Mouse (Mus musculus): ENCODE data around the gene Hspa12a.

Gene Hspa12a

DNA sequence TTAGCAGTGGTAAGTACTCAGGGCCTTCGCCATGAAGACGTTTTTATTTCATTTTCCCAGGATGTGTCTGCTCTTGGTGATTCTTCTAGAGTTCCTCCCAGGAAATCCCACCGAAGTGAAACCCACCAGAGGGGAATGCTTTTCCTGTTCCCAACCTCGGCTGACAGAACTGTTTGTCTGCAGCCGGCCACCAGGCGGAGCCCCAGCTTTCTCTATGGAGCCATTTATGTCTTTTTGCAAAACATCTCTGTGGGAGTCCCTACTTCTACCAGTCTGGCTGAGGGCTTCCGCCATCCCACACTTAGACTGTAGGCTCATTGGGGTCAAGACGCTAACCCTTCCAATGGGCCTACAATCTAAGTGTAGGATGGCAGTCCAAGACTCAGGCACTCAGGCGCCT, 32.1 kb downstream of the Hspa12a start:
- peak; percentile 46 for DNase-seq (ENCODE audit: extremely low read depth, insufficient read length, low spot score)

DNA sequence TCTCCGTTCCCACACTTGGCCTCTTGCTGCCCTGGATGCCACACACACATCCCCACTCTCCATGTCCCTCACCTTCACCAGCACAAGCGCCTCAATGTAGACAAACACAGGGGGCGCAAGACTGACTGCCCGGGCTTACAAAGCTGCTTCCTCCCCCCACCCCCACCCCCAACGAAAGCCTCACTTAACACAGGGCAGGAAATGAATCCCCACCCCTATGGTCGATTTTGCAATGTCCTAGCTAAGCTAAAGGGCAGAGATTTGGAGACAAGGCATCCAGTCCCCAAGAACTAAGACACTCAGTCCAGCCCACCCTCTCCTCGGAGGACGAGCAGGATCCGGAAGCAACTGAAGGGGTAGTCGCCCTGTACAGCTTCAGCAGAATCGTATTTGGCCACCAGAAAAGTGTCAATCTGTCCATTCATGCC, 32.5 kb downstream of the Hspa12a start:
- peak; percentile 44 for DNase-seq (ENCODE audit: extremely low read depth, insufficient read length, low spot score)

DNA sequence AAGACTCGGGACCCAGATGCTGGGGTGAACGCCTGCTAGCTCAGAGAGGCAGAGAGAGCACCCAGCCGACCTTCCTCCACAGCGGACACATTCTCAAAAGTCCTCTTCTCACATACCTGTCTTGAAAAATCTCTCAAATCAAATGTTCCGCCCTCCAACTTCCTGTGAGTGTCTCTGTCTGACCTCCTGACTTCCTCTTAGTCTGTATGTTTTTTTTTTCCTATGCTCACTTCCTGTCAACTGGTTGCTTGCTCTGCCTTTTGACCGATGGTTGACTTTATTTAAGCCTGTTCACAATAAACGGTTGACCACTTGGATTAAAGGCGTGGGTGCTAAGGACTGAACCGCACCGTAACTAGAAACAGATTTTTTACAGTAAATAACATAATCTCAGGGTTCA, 35.4 kb downstream of the Hspa12a start:
- no peak for DNase-seq (ENCODE audit: extremely low read depth, insufficient read length, low spot score)

DNA sequence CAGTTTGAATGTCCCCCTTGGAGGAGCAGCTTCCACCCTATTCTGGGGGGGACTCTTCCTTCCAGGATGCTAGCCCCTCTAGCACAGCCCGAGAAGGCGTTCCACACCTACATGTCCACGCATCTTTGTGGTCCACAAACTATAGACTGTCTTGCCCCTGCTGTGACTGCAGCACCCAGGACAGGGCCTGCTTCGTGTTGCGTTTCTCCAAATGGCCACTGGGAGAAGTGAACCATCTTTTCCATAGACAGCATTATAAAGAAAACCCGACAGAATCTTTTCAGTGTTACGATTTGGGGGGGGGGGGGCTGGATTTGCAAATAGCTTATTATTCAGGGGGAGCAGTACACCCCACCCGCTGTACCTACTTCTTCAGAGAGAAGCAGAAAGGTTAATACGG, 36.8 kb downstream of the Hspa12a start:
- DNase-seq (ENCODE audit: extremely low read depth, insufficient read length, low spot score), result no peak

DNA sequence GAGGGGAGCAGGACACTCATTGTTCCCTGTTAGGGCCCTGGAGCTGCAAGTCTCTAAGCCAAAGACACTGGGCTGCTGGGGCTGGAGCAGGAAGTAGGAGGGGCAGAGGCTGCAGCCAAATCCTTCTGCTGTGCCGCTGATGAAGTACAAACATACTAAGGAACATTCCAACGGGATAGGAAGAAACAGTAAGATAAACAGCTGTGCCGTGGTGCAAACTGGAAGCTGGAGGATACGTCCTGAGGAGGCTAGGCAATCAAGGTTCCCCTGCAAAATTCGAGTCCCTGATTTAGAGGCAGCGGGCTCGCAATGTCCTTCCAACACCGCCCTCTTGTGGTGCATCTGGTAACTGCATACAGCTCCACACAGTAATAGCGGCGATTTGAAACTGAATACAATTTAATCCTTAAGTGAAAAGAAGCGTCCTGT, 39.5 kb downstream of the Hspa12a start:
- DNase-seq (ENCODE audit: extremely low read depth, insufficient read length, low spot score), result peak; percentile 53

DNA sequence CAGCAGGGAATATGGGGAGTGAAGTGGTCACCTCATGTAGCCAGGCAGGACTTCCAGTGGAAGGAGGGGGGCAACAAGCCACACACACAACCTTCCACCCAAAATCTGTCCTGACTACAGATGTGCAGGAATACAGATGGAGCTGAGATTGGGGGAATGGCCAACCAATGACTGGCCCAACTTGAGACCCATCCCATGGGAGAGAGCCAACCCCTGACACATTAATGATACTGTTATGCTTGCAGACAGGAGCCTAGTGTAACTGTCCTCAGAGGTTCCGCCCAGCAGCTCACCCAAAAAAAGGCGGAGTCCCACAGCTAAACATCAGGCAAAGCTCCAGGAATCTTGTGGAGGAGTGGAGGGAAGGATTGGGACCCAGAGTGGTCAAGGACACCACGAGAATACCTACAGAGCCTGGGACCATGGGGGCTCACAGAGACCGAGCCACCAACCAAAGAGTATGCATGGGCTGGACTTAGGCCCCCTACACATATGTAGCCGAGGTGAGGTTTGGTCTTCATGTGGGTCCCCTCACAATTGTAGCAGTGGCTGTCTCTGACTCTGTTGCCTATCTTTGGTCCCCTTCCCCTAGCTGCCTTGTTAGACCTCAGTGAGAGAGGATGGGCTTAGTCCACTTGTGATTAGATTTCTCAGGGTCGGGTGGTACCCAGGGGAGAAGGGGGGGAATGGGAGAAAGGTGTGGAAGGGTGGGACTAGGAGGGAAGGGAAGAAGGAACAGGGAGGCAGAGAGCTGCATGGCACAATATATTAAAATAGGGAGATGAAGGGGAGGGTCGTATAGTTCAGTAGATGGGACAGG, 40.2 kb downstream of the Hspa12a start:
- no peak for DNase-seq (ENCODE audit: extremely low read depth, insufficient read length, low spot score)

DNA sequence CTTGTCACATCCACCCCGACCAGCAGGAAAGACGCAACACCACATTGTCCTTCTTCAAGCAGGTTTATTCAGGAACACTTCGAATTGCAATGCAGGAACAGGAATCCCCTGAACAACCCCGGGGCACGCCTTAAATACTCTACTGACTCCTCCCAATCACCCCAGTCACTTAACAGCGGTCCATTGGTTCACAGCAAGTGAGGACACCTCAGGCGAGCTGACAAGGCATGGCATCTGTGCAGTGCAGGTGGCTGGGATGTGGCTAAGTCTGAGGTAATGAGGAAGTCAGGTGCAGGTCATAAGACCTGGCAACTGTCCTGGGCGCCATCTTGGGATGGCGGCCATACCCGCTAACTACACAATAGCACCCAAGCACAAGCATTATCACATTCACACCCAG, 43.0 kb downstream of the Hspa12a start:
- peak; percentile 50 for DNase-seq (ENCODE audit: extremely low read depth, insufficient read length, low spot score)

DNA sequence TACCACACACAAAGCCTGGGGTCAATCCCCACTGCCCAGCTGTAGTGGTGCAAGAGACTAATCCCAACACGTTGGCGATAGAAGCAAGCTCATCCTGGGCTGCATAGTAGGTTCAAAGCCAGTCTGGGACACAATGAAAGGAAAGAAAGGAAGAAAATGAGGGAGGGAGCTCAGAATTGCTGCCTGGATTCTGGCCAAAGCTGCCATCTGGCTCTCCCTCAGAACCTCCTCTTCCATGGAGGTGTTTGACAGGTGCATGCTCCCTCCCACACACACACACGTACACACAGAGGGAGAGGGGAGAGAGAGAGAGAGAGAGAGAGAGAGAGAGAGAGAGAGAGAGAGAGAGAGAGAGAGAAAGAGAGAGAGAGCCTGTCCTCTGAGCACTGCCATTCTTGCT, 47.2 kb downstream of the Hspa12a start:
- DNase-seq (ENCODE audit: extremely low read depth, insufficient read length, low spot score), result no peak

DNA sequence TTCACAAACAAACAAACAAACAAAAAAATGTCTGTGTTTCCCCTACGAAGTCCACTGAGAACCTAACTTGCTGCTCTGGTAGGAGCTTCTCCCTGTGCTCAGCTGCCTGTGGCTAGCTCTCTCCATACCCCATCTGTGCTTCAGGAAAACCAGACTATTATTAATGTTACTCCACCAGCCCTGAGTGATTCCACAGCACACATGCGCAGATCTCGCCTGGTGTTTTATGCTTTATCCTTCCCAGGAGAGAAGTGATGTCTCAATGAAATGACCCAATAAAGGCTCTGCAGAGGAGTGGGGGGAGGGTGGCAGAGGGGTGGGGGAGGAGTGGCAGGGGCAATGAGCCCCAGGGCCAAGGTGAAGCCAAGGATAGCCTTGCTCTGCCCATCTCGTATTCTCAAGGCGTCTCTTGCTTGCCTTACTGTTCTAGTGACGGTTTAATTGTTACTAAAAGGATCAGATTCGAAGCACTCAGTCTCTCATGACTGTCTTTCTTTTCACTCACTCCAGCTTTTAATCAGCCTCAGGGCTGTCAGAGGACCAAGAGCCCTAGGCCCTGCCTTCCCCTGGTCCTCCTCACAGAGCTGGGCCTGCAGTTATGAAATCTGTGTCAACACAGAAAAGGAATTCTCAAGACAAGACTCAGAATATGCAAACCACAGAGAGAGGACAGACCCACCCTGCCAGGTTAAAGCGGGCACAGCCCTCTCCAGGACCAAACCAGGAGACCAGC, 54.0 kb downstream of the Hspa12a start:
- no peak for DNase-seq (ENCODE audit: extremely low read depth, insufficient read length, low spot score)

DNA sequence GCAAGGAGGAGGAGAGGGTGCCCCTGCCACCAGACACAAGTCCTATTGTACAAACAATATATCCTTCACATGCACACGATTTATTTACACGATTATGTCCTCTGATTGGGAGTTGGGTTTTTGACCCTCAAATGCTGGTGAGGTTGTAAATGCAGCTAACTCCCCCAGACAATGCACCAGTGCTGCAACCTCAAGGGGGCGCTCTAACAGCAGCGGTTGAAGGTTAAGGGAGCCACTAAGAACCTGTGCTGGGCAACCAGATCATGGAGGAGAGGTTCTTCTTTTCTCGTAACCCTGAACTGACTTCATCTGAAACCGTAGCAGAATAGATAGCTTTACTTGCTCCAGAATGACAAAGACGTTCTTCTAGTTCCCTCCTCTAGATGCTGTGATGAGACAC, 57.0 kb downstream of the Hspa12a start:
- no peak for DNase-seq (ENCODE audit: extremely low read depth, insufficient read length, low spot score)

DNA sequence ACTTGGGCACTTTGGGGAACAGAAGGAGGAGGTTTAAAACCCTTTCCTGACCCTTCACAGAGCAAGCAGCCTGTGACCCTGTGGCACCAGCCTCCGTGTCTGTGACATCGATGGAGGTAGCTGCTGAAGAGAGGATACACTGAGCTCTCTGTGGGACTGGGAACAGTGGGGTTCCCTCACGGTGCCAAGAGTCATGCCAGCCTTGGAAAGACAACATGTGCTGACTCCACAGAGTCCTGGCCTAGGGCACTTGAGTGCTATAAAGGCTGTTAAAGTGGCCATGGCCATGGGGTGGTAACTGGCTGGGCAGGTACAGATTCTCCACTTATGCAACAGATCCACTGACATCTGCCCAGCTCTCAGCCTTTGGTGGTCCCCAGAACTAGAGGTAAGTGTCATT, 60.0 kb downstream of the Hspa12a start:
- no peak for DNase-seq (ENCODE audit: extremely low read depth, insufficient read length, low spot score)

DNA sequence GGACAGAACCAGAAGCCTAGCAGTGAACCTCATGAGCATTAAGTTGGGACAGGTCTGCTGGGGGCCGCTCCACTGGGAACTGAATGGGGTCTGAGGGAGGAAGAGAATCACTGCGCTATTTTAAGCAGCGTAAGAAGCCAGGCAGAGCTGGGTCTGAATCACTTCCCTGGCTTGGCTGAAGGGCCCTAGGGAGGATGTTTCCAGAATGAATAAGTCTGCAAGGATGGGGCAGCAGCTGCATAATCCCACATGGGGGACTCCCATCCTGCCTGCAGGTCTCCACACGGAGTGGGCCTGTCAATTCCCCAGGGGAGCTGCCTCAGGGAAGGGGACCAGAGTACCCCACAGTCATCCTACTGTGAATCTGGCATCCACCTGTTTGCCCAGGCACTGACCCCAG, 61.1 kb downstream of the Hspa12a start:
- DNase-seq (ENCODE audit: extremely low read depth, insufficient read length, low spot score), result no peak

DNA sequence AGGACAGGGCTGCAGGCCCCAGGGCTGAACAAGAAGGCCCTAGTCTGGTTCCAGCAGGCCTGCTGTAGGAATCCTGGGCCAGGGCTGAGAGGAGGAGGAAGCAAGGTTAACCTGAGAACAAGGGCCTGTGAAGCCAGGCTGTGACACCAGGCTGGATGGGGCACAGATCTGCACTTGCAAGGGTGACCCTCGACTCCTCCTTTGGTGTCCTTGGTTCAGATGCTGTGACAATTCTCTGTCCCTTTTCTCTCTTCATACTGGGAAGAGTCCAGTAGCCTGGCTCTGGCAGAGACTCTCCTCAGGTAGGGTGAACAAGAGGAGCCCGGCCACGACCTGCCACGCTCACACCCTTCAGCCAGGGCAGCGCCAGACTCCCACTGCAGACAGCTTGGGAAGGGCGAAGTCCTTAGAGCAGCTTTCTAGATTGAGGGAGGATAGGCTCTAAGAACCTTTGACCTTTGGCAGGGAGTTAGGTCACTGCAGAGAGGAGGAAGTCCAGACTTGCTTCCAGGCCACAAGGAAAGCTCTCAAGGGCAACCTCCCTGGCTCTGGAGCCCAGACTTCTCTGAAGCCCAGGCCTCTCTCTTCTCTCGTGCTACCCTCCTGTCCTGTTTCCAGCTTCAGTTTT, 64.0 kb downstream of the Hspa12a start:
- DNase-seq (ENCODE audit: extremely low read depth, insufficient read length, low spot score), result no peak

DNA sequence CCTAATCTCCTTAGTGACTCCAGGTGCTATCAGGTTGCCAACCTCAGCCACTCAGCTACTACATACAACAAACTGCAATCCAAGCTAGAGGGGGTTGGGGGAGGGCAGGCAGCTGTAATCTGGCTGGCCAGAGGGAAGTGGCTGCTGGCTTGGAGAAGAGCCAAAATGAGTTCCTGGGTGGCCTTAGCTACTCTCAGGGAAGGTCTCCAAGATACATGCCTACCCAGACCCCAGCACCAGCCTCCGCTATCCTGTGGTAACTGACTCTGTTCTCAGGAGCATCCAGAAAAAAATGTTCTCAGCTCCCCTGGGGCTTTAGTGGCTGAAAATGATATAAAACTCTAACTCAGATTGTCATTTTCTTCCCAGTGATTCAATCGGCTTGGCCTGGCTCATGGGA, 64.9 kb downstream of the Hspa12a start:
- DNase-seq (ENCODE audit: extremely low read depth, insufficient read length, low spot score), result no peak

DNA sequence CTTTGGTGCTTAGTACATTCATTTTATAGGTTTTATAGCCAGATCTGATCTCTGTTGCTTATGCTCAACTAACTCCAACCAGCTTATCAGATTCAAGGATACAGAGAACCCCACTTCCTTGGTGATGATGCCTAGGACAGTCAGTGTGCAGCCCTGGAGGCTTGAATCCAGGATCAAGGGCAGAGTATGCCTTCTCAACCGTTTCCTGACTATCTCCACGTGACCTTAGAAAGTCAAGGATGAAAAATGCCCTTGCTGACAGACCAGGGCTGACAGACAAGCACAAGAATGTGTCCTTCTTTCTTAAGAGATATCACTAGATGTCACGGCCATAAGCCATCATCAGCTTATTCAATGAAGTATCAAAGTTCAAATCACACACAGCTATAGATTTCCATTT, 69.9 kb downstream of the Hspa12a start:
- DNase-seq (ENCODE audit: extremely low read depth, insufficient read length, low spot score), result no peak

DNA sequence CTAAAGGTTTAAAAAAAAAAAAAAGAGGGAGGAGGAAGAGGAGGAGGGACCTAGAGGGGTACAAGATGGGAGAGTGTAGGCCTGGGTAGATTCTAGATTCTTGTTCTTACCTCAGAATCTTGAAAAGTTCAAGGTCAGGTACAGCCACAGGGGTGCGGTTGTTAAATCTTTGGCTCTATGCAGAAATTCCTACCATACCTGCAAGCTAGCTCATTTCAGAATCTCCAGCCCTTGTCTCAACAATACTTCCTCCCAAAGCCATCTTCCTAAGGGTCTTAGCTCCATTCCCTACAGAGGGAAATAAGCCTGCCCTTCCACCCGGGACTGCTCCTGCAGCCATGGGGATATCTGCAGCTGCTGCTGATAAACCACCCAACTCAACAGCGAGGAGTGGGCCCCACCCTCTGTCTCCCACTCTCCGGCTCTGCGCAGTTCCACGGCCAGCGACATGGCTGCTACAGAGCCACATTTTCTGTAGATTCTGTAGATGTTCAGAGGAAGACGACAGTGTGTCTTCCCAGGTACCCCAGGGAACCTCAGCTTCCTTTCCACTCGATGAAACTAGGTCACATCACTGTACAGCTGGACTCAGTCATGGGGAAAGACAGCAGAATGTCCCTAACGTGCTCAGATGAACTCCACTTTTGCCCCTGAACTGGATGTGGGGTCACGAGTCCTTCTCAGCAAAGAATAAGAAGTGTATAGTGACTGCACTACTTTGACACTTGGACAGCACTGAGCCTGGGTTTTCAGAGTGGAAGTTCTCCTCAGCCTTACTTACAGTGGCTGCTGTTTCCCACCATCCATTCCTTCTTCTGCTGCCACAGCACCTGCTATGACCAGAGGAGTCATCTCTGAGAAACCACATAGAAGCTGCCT, 70.8 kb downstream of the Hspa12a start:
- no peak for DNase-seq (ENCODE audit: extremely low read depth, insufficient read length, low spot score)

DNA sequence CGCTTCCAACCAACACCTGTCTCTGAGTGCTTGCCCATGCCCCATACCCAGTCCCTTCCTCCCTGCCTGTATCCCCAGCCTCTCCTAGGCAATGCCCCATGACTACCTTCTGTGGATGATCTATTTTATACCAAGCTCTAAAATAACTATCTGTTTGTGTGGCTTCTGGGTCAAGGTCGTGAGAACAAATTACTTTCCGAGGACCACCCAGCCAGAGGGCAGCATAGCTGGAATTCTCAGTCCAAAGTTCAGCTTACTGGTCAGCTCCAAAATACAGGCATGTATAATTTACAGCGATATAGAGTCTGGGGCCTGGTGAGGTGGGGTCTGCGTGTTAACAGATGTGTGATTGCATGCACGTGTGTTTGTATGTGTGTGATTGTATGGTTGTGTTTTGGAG, 71.6 kb downstream of the Hspa12a start:
- no peak for DNase-seq (ENCODE audit: extremely low read depth, insufficient read length, low spot score)

DNA sequence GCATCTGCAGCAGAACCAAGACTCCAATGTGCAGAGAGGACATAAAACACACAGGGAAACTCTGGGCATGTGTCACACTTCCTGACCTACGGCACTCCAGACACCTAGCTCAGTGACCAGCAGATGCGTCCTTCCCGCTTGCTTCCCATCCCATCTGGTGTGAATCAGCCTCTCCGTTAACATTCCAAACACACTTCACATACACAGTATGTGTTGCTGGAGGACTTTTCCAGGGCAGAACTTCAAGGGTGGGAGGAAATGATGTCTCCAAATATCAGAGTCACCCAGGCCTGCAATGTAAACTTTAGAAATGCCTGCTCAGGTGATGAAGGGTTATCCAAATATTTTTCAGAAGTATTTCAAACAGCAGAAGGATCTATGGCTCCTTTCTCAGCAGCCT, 76.8 kb downstream of the Hspa12a start:
- DNase-seq (ENCODE audit: extremely low read depth, insufficient read length, low spot score), result no peak

DNA sequence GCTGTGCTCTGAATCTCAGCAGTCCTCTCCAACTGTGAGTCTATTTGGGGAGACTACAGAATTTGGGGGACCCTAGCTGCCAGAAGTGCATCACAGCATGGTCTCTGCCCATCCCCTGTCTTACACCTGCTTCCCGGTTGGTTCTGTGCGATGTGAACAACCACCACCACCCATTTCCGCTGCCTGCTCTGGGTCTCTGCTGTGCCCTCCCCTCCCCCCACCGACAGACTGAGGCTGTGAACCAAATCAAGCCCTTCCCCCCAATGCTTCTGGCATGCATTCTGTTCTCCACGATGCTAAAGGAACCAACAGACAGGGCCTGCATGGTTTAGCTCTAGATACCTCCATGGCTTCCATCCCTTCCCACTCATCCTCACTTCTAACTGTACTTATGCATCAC, 78.2 kb downstream of the Hspa12a start:
- DNase-seq (ENCODE audit: extremely low read depth, insufficient read length, low spot score), result no peak

DNA sequence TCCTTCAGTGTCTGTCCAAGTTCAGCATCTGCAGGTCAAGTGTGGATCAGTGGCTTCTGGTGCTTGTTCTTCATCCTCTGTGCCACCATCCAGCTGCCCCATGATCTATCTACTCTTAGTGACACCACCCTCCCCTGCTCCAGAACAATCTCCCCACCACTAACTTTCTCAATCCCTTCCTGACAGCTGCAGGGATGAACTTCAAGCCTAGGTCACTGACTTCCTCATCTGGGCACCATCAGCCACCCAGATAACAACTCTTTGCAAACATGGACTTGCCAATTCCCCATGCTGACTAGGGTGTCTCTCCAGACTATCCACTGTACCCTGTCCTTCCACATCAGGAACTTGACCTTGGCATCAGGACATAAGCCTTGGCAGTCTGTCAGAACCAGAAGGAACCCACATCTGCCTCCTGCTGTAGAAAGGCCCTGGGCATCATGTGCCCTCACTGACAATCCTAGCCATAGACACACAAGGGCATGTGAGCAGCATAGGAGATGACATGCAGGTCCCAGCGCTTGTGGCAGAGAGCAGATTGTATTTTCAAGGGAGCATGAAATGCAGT, 79.4 kb downstream of the Hspa12a start:
- no peak for DNase-seq (ENCODE audit: extremely low read depth, insufficient read length, low spot score)

Data from 3134 (cell line).